Mouse (Mus musculus): Measurements from ENCODE around the gene B130006D01Rik.

B130006D01Rik gene

GRCm38 (mm10) chr11:95723287-95723686 lies at the start of gene B130006D01Rik:
TSS of gene B130006D01Rik (plus strand) at chr11:95723587.
- in situ Hi-C loops (cut with MboI, MseI), result no loop called here

GRCm38 (mm10) chr11:95675498-95675897 lies 47.9 kb upstream of the B130006D01Rik start:
- in situ Hi-C loops (cut with MboI, MseI), result no loop called here

GRCm38 (mm10) chr11:95676307-95676706 lies 47.1 kb upstream of the B130006D01Rik start:
- in situ Hi-C loops (cut with MboI, MseI), result no loop called here

GRCm38 (mm10) chr11:95677925-95678701 lies 45.3 kb upstream of the B130006D01Rik start:
- in situ Hi-C loops (cut with MboI, MseI), result no loop called here

GRCm38 (mm10) chr11:95681995-95682601 lies 41.3 kb upstream of the B130006D01Rik start:
- in situ Hi-C loops (cut with MboI, MseI), result loop anchor here (5.0 kb wide), 1 partner anchor 70 kb away; no protein-coding TSS in a partner anchor

GRCm38 (mm10) chr11:95682946-95683345 lies 40.4 kb upstream of the B130006D01Rik start:
- in situ Hi-C loops (cut with MboI, MseI), result loop anchor here (5.0 kb wide), 1 partner anchor 69 kb away; no protein-coding TSS in a partner anchor

- in situ Hi-C loops (cut with MboI, MseI), result no loop called here
Observed at GRCm38 (mm10) chr11:95686031-95686430, 37.4 kb upstream of the B130006D01Rik start.

- in situ Hi-C loops (cut with MboI, MseI), result no loop called here
Observed at GRCm38 (mm10) chr11:95687084-95687656, 36.2 kb upstream of the B130006D01Rik start.

- in situ Hi-C loops (cut with MboI, MseI), result no loop called here
Observed at GRCm38 (mm10) chr11:95688515-95688914, 34.9 kb upstream of the B130006D01Rik start.

- in situ Hi-C loops (cut with MboI, MseI), result no loop called here
Observed at GRCm38 (mm10) chr11:95688981-95689380, 34.4 kb upstream of the B130006D01Rik start.

- in situ Hi-C loops (cut with MboI, MseI), result no loop called here
Observed at GRCm38 (mm10) chr11:95689544-95689943, 33.8 kb upstream of the B130006D01Rik start.

GRCm38 (mm10) chr11:95698541-95698940 lies 24.8 kb upstream of the B130006D01Rik start:
- in situ Hi-C loops (cut with MboI, MseI), result no loop called here

- in situ Hi-C loops (cut with MboI, MseI), result no loop called here
Observed at GRCm38 (mm10) chr11:95700778-95701739, 22.3 kb upstream of the B130006D01Rik start.

- in situ Hi-C loops (cut with MboI, MseI), result no loop called here
Observed at GRCm38 (mm10) chr11:95704032-95704969, 19.1 kb upstream of the B130006D01Rik start.

GRCm38 (mm10) chr11:95704970-95705330 lies 18.4 kb upstream of the B130006D01Rik start:
- in situ Hi-C loops (cut with MboI, MseI), result no loop called here

- in situ Hi-C loops (cut with MboI, MseI), result loop anchor here (10.0 kb wide), 1 partner anchor 1305 kb away; the partner anchor contains the start of gene Sp6
Observed at GRCm38 (mm10) chr11:95709534-95710040, 13.8 kb upstream of the B130006D01Rik start.

GRCm38 (mm10) chr11:95710478-95710877 lies 12.9 kb upstream of the B130006D01Rik start:
- in situ Hi-C loops (cut with MboI, MseI), result loop anchor here (10.0 kb wide), 1 partner anchor 1304 kb away; the partner anchor contains the start of gene Sp6

GRCm38 (mm10) chr11:95712085-95712562 lies 11.3 kb upstream of the B130006D01Rik start:
- in situ Hi-C loops (cut with MboI, MseI), result loop anchor here (10.0 kb wide), 1 partner anchor 1303 kb away; the partner anchor contains the start of gene Sp6

- in situ Hi-C loops (cut with MboI, MseI), result loop anchor here (10.0 kb wide), 1 partner anchor 1302 kb away; the partner anchor contains the start of gene Sp6
Observed at GRCm38 (mm10) chr11:95712563-95713224, 10.7 kb upstream of the B130006D01Rik start, which contains the start of gene Zfp652. TSS of gene Zfp652 (plus strand) at chr11:95712673.

All from T-helper 1 cell (primary cell).